Mouse (Mus musculus) olfactory bulb, adult 2 months (tissue): ENCODE measurements around the gene Sem1.

ENCODE experiments used
- CTCF ChIP-seq: fragments of 200-500 bp; IDR thresholded peaks from 2 replicates; pipeline ENCODE4 v1.5.1; 2012; ENCODE audit warnings: low read depth, mild to moderate bottlenecking, low read length, moderate library complexity; ENCODE audit not compliant: insufficient read depth
- POLR2A ChIP-seq: fragments of 200-500 bp; IDR thresholded peaks from 2 replicates; pipeline ENCODE4 v1.6.1; 2012; ENCODE audit warnings: mild to moderate bottlenecking, low read depth, low read length, moderate library complexity; ENCODE audit not compliant: insufficient read depth

DNA sequence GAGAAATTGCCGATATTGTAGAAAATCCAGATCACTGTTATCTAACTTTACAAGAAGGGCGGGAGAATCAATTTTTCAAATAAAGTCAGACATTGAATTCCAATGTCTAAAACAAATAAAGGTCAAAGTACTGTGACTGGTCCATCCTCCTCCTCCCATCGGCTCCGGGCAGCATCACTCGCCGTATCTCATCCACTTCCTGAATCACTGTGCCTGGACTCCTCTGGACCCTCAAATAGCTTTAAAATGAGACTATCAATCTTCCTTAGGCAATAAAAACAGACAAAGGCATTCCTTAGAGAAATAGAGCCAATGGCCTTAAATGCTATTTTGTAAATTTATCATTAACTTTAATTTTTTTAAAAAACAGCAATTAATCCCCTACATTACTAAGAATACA is 26.5 kb downstream of the Sem1 start:
- TF ChIP-seq CTCF = no peak
- TF ChIP-seq POLR2A = no peak
